Mouse (Mus musculus) hindbrain, embryonic 14.5 days (tissue): ENCODE results near the gene Arsg. TPM values are rescaled to one million over a fixed set of nuclear protein-coding genes. Genes with fewer than 3 reads are reported as not detected.

ENCODE experiments used
- ATAC-seq: fragments of 200-750 bp; cut with Nextera tagmentation; 2 replicates; pipeline ENCODE4 v1.8.0; 2017; ENCODE audit warnings: moderate number of reproducible peaks, mild to moderate bottlenecking, moderate TSS enrichment, moderate library complexity; ENCODE audit not compliant: low FRiP score
- DNase-seq: peaks from one replicate; pipeline ENCODE4 v3.0.0-alpha.2; 2015; ENCODE audit warnings: low spot score
- H3K27ac ChIP-seq: fragments of 300-500 bp; sonication (generic); 2 replicates; pipeline ENCODE4 v1.5.1; 2014; ENCODE audit warnings: mild to moderate bottlenecking, moderate library complexity
- H3K27me3 ChIP-seq: fragments of 300-500 bp; sonication (generic); 2 replicates; pipeline ENCODE4 v1.6.1; 2014; ENCODE audit warnings: mild to moderate bottlenecking, low read length, mixed read lengths; ENCODE audit not compliant: control insufficient read depth, insufficient read depth
- H3K36me3 ChIP-seq: fragments of 300-500 bp; sonication (generic); replicated peaks from 2 replicates; pipeline ENCODE4 v1.6.1; 2014; ENCODE audit not compliant: control insufficient read depth, insufficient read depth
- H3K4me1 ChIP-seq: fragments of 300-500 bp; sonication (generic); replicated peaks from 2 replicates; pipeline ENCODE4 v1.6.1; 2014; ENCODE audit warnings: antibody characterized with exemption, low read length, mixed read lengths; ENCODE audit not compliant: control insufficient read depth, insufficient read depth
- H3K4me2 ChIP-seq: fragments of 300-500 bp; sonication (generic); replicated peaks from 2 replicates; pipeline ENCODE4 v1.6.1; 2014; ENCODE audit warnings: mild to moderate bottlenecking, moderate library complexity
- H3K4me3 ChIP-seq: fragments of 300-500 bp; sonication (generic); replicated peaks from 2 replicates; pipeline ENCODE4 v1.5.1; 2014; ENCODE audit warnings: mild to moderate bottlenecking, low read length
- H3K9ac ChIP-seq: fragments of 300-500 bp; sonication (generic); 2 replicates; pipeline ENCODE4 v1.6.1; 2014
- H3K9me3 ChIP-seq: fragments of 300-500 bp; sonication (generic); 2 replicates; pipeline ENCODE4 v1.6.1; 2016; ENCODE audit warnings: low read length; ENCODE audit not compliant: control insufficient read depth
- WGBS: fragments of 180-500 bp; shearing (Covaris S2); extraction: QIAGEN DNeasy Blood & Tissue Kit; methylation state at CpG from one replicate; pipeline ENCODE4 v1.1.7; 2014; 5-methylcytosine and 5-hydroxymethylcytosine counted together
- polyA plus RNA-seq: library from polyadenylated mRNA; unstranded; fragments of >200 nt; fragmentation: Nextera tagmentation; extraction: Ambion mirVana; gene quantifications from 2 replicates; pipeline ENCODE4 v1.2.1, GENCODE M21; 2014

Gene Arsg
- 6.8 and 8.8 TPM in 2 replicates for polyA plus RNA-seq

- Histone ChIP-seq H3K4me2 (peak within 1 kb of the TSS; percentile 67), H3K9ac (peak within 1 kb of the TSS; percentile 93), H3K4me3 (peak within 1 kb of the TSS; percentile 85), H3K27me3 (peaks cover 3% of the 10 kb centered on the region; the same call in 1 of the 2 replicates), H3K36me3 (no peaks in the 10 kb centered on the region), H3K27ac (peak within 1 kb of the TSS; percentile 90), H3K9me3 (no peaks in the 10 kb centered on the region), H3K4me1 (peaks cover 8% of the 10 kb centered on the region; the same call in 1 of the 2 replicates)
- ATAC-seq (peak; percentile 86), DNase-seq (peak; percentile 88)
- WGBS: under 1% methylated on average over 76 of the region's 111 CpGs
Measured at GRCm38 (mm10) chr11:109473171-109474085, at the start of gene Arsg, which contains the start of gene Slc16a6. Gene Arsg (plus strand): TSS chr11:109473374. Gene Slc16a6 (minus strand): TSS chr11:109473598.

- Histone ChIP-seq H3K4me3 (peak within 1 kb of the TSS; percentile 72), H3K9ac (peak within 1 kb of the TSS; percentile 77), H3K9me3 (no peaks in the 10 kb centered on the region), H3K27ac (peak within 1 kb of the TSS; percentile 87), H3K4me2 (peak within 1 kb of the TSS; percentile 56), H3K4me1 (peaks cover 8% of the 10 kb centered on the region), H3K27me3 (no peaks in the 10 kb centered on the region), H3K36me3 (peaks cover 24% of the 10 kb centered on the region)
- WGBS: under 1% methylated on average over 65 of the region's 65 CpGs
- ATAC-seq (peak; percentile 95), DNase-seq (peak; percentile 96)
Measured at GRCm38 (mm10) chr11:109425392-109426271, 47.5 kb upstream of the Arsg start, which contains the start of gene Amz2. Gene Amz2 (plus strand): TSS chr11:109425946.

- WGBS: 2% methylated on average over 11 of the region's 11 CpGs
Measured at GRCm38 (mm10) chr11:109426272-109426586, 46.9 kb upstream of the Arsg start.

GRCm38 (mm10) chr11:109427353-109427752 is 45.8 kb upstream of the Arsg start:
- WGBS: 95% methylated on average over 5 of the region's 5 CpGs
- H3K9ac ChIP-seq: no peak overlapping the region
- no peak for ATAC-seq

More at GRCm38 (mm10) chr11:109426272-109426586, 46.9 kb upstream of the Arsg start:
- DNase-seq: no peak
- Histone ChIP-seq H3K27me3 (no peaks in the 10 kb centered on the region), H3K9me3 (no peaks in the 10 kb centered on the region), H3K4me1 (peaks cover 8% of the 10 kb centered on the region), H3K4me3 (peak overlapping the region; percentile 72), H3K36me3 (peaks cover 30% of the 10 kb centered on the region), H3K27ac (peak overlapping the region; percentile 87), H3K4me2 (peak overlapping the region; percentile 56), H3K9ac (peak overlapping the region; percentile 77)
- ATAC-seq: no peak

GRCm38 (mm10) chr11:109434233-109434798 is 38.9 kb upstream of the Arsg start:
- Histone ChIP-seq H3K4me2 (no peak overlapping the region), H3K27me3 (no peaks in the 10 kb centered on the region), H3K9me3 (no peaks in the 10 kb centered on the region), H3K27ac (no peak overlapping the region), H3K9ac (no peak overlapping the region), H3K4me1 (0 out of 2 replicates have a peak, but pooled peaks cover 3% of the 10 kb centered on the region), H3K4me3 (no peak overlapping the region), H3K36me3 (peaks cover 74% of the 10 kb centered on the region)
- 96% methylated on average over 16 of the region's 16 CpGs for WGBS
- DNase-seq: no peak
- ATAC-seq: no peak

More at GRCm38 (mm10) chr11:109427353-109427752, 45.8 kb upstream of the Arsg start:
- no peak for DNase-seq
- H3K4me3 ChIP-seq: no peak overlapping the region
- peaks cover 10% of the 10 kb centered on the region for H3K4me1 ChIP-seq
- no peaks in the 10 kb centered on the region for H3K9me3 ChIP-seq
- peaks cover 32% of the 10 kb centered on the region for H3K36me3 ChIP-seq
- peak overlapping the region; percentile 56 for H3K4me2 ChIP-seq
- H3K27ac ChIP-seq: no peak overlapping the region
- H3K27me3 ChIP-seq: no peaks in the 10 kb centered on the region

GRCm38 (mm10) chr11:109436889-109437288 is 36.3 kb upstream of the Arsg start:
- Histone ChIP-seq H3K27me3 (no peaks in the 10 kb centered on the region), H3K4me1 (peaks cover 10% of the 10 kb centered on the region), H3K36me3 (peaks cover 53% of the 10 kb centered on the region), H3K9me3 (no peaks in the 10 kb centered on the region), H3K4me3 (no peak overlapping the region), H3K4me2 (no peak overlapping the region), H3K9ac (no peak overlapping the region), H3K27ac (no peak overlapping the region)
- no peak for ATAC-seq
- WGBS: 84% methylated on average over 8 of the region's 8 CpGs
- no peak for DNase-seq

GRCm38 (mm10) chr11:109439209-109439608 is 34.0 kb upstream of the Arsg start:
- 0 out of 2 replicates have a peak overlapping the region, but pooled peaks have one; percentile 71 for H3K9ac ChIP-seq
- peaks cover 10% of the 10 kb centered on the region for H3K4me1 ChIP-seq
- no peaks in the 10 kb centered on the region for H3K9me3 ChIP-seq
- no peak overlapping the region for H3K27ac ChIP-seq
- ATAC-seq (peak; percentile 31; the same call in 1 of the 2 replicates), DNase-seq (no peak)
- 21% methylated on average over 5 of the region's 5 CpGs for WGBS
- H3K36me3 ChIP-seq: peaks cover 39% of the 10 kb centered on the region
- no peak overlapping the region for H3K4me3 ChIP-seq
- no peaks in the 10 kb centered on the region for H3K27me3 ChIP-seq
- peak overlapping the region; percentile 75 for H3K4me2 ChIP-seq

- Histone ChIP-seq H3K4me3 (peak overlapping the region; percentile 40), H3K4me1 (peaks cover 10% of the 10 kb centered on the region), H3K27ac (no peak overlapping the region), H3K4me2 (peak overlapping the region; percentile 75), H3K9ac (peak overlapping the region; percentile 71), H3K9me3 (no peaks in the 10 kb centered on the region), H3K36me3 (peaks cover 32% of the 10 kb centered on the region), H3K27me3 (no peaks in the 10 kb centered on the region)
- 1% methylated on average over 32 of the region's 32 CpGs for WGBS
- ATAC-seq: peak; percentile 55; the same call in 1 of the 2 replicates
- peak; percentile 75 for DNase-seq
Measured at GRCm38 (mm10) chr11:109439829-109440340, 33.3 kb upstream of the Arsg start.
